Mouse (Mus musculus) yolk sac, embryonic 10.5 days (tissue): Measurements from ENCODE around the gene Agps.

ENCODE experiments used
- DNase-seq: peaks from one replicate; pipeline ENCODE4 v3.0.0-alpha.2; 2017; ENCODE audit warnings: low spot score

Gene Agps

GRCm38 (mm10) chr2:75831881-75832633 is at the start of gene Agps:
Gene Agps, plus strand, starts transcription at chr2:75832177.
- DNase-seq: peak; percentile 96

GRCm38 (mm10) chr2:75786075-75786474 is 45.9 kb upstream of the Agps start:
- DNase-seq: peak; percentile 39

- no peak for DNase-seq
These were observed 43.5 kb upstream of the Agps start for GRCm38 (mm10) chr2:75788511-75788910.

DNA sequence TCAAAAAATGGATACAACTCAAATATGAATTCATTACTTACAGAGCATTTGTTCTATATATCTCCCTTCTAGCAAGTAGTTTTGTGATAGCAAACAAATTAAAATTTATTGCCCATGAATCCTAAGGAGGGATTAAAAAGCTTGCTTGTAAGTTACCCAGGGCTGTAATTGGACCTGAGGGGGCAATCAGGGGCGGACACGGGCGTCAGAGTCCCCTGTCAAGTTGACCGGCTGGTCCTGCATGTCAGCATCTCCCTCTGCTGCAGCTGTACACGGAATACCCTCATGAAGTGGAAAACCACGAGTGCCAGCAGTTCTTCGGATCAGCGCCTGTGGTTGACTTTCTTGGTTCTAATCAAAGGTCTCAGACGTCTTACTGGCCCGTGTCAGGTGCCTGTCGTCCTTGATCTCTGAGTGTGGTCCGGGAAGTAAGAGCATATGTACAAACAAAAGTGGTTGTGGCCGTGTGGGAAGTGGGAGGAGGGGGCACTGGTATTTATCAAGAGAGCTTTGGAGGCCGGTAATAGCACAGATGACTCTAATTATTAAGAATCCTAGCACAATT is 41.9 kb upstream of the Agps start:
- DNase-seq: no peak

DNA sequence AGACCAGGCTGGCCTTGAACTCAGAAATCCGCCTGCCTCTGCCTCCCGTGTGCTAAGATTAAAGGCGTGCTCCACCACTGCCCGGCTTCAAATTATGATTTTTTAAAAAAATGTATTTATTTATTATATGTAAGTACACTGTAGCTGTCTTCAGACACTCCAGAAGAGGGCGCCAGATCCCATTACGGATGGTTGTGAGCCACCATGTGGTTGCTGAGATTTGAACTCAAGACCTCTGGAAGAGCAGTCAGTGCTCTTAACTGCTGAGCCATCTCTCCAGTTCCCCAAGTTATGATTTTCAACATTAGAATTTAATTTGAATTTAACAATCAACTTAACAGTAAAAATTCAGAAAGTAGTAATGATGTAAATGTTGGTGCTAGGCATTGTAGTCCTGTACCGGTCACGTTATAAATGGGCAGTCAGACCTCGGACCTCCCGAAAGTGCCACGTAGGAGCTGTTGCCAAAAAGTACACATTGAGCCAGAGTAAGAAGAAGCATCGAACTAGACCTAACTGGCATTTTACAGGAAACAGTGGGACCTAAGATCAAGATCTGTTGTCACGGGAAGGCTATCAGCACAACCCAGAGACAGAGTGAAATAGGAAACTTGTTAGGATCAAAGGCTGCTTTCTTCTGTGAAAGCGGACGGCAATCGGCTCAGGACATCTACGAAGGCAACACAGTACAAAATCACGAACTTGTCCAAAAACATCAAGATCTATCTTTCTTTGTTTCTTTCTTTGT is 40.2 kb upstream of the Agps start:
- no peak for DNase-seq

- no peak for DNase-seq
These were observed 39.4 kb upstream of the Agps start for GRCm38 (mm10) chr2:75792377-75793203.

DNA sequence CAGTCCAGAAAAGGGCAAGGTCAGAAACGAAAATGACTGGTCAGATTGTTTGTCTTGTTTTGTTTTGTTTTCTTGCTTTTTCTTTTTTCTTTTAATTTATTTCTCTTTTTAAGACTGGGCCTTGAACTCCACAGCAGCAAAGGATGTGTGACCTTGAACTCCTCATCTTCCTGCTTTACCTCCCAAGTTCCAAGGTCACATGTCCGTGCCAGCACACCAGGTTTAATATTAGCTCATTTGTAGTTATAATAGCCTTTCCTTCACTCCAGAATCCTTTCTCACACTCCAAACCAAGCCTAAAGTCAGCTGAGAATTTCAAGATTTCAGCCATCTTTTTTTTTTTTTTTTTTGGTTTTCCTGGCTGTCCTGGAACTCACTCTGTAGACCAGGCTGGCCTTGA is 35.8 kb upstream of the Agps start:
- no peak for DNase-seq

DNA sequence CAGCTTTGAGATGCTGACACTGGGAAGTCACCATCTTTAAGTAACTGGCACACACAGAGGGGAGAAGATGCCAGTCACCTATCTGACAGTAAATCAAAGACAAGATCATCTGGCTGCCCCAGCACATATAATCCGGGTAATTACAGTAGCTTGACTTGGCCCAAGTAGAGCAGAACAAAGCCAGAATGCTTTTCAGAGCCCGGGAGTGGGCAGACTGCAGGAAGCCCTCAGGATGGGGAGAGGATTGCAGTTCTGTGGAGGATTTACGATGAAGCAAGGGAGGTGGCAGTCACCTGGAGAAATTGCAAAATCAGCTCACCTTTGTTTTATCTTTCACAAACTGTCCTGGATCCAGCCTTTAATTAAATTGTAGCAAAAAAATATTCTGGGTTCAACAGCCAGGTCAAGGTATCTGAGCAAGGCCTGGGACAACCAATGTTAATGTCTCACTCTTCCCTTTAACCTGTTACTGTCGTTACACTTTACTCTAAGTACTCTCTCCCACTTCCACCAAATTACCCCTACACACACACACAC is 33.5 kb upstream of the Agps start:
- DNase-seq: no peak

GRCm38 (mm10) chr2:75805767-75806166 is 26.2 kb upstream of the Agps start:
- DNase-seq: no peak

GRCm38 (mm10) chr2:75806891-75807290 is 25.1 kb upstream of the Agps start:
- DNase-seq: no peak

DNA sequence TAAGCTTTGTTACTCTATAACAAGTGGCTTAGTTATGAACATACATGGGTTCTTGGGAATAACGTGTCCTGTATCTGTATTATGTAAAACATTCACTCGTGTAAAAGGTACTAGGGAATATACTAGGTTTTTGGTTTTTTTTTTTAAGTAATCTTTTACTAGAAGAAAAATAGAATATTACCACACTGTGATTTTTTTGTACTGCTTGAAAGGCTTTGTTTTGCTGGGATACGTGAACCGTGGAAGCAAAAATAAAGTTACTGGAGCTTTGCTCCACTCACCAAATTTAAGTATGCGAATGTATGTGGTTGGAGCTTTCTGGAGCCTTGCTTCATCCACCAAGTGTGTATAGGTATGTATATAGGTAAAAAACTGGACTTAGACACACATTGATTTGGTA is 24.5 kb upstream of the Agps start:
- DNase-seq: no peak

- no peak for DNase-seq
These were observed 17.1 kb upstream of the Agps start for GRCm38 (mm10) chr2:75814880-75815279.

DNA sequence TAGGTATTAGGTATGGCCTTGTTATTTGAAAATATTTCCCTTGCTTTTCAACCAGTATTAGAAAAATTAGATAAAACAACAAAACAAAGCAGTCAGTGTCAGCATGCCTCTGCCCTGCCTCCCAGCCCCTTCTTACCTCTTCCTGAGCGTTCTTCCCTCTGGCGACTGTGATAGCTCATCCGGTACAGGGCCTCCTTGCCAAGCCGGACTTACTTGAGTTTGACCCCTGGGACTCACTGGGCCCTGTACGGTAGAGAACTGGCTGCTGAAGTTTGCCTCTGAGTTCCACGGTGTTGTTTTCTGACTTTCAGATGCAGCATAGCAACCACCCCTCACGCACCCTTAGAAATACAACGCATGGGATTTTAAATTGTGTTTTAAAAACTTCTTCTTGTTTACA is 16.5 kb upstream of the Agps start:
- DNase-seq: no peak

GRCm38 (mm10) chr2:75816673-75817072 is 15.3 kb upstream of the Agps start:
- DNase-seq: peak; percentile 21

DNA sequence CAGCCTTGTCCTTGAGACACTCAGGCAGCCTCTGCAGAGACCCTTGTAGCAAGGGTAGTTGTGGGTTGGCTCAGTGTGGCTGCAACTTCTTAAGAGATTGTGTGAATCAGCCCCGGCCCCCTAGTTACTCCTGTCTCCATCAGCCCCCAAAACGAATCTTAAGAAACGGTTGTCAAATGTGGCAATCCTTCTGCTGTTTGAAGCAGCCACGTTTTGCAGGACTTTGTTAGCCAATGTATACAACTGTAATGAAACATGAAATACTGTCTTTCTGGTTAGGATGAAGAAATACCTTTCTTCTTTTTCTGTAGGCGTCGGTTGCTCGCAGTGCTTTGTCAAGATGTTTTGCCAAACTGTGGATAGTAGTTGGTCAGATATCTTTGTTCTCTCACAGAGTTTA is 13.3 kb upstream of the Agps start:
- DNase-seq: no peak

DNA sequence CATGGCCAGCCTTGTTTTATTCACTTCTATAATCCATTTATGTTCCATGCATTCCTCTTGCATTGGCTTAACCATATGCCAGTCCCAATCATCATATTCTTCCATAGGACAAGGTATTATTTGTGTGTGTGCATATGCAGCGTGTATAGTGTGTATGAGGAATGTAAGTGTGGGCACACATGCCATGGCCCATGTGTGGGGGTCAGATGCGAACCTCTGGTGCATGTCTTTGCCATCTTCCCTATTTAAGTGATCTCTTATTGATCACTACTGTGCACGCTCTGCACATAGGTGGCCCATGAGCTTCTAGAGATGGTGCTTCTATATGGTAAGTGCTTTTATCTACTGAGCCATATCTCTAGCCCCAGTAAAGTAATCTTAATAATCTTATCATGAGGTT is 12.2 kb upstream of the Agps start:
- no peak for DNase-seq

GRCm38 (mm10) chr2:75821971-75822751 is 9.8 kb upstream of the Agps start:
- no peak for DNase-seq

DNA sequence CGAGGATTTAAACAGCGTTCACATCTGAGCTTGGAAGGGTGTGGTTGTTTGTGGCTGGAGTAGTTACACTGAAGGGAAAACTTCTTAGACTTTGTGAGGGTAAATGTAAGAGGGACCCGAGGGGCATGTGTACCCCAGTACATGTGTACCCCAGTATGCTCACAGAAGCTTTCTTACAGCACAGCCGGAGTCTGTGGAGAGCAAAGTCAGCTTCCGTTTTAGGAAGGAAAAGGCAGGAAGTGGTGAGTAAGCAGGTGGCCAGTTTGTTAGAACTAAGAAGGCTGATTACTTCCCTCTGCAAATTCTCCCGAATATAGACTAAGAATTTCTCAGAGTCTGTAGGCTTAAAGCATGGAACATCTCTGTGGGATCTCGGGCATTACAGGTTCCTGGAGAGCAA is 8.2 kb upstream of the Agps start:
- no peak for DNase-seq

GRCm38 (mm10) chr2:75824144-75824543 is 7.8 kb upstream of the Agps start:
- DNase-seq: no peak

- no peak for DNase-seq
These were observed 7.1 kb upstream of the Agps start for GRCm38 (mm10) chr2:75824846-75825245.

- DNase-seq: no peak
These were observed 6.4 kb upstream of the Agps start for GRCm38 (mm10) chr2:75825603-75826002.
